Mouse (Mus musculus) lung, postnatal 36 days (tissue): ENCODE measurements around the gene Olfr1015.

Source experiments
- DNase-seq: peaks from one replicate; pipeline ENCODE4 v3.0.0; 2022; ENCODE audit warnings: mixed read lengths

Gene Olfr1015

GRCm38 (mm10) chr2:85781717-85782116 lies at the start of gene Olfr1015:
Gene Olfr1015 (plus strand): TSS chr2:85782017.
- no peak for DNase-seq

GRCm38 (mm10) chr2:85753822-85754221 lies 28.0 kb upstream of the Olfr1015 start:
- DNase-seq, result no peak

GRCm38 (mm10) chr2:85762666-85763065 lies 19.2 kb upstream of the Olfr1015 start, which contains the start of gene Olfr1012:
Gene Olfr1012 (minus strand): TSS chr2:85762766.
- no peak for DNase-seq

- DNase-seq, result no peak
These were observed 15.0 kb upstream of the Olfr1015 start, which contains the start of gene Olfr1013 for GRCm38 (mm10) chr2:85766798-85767197. Gene Olfr1013 (plus strand): TSS chr2:85767098.

- no peak for DNase-seq
These were observed 9.4 kb upstream of the Olfr1015 start, which contains the start of gene Olfr1014 for GRCm38 (mm10) chr2:85772413-85772812. Gene Olfr1014 (plus strand): TSS chr2:85772713.

GRCm38 (mm10) chr2:85792331-85792730 lies 10.5 kb downstream of the Olfr1015 start:
- no peak for DNase-seq

GRCm38 (mm10) chr2:85802444-85802843 lies 20.6 kb downstream of the Olfr1015 start, which contains the start of gene Olfr1016:
Gene Olfr1016 (minus strand): TSS chr2:85802544.
- DNase-seq, result no peak

- DNase-seq, result no peak
These were observed 22.7 kb downstream of the Olfr1015 start for GRCm38 (mm10) chr2:85804501-85804900.

GRCm38 (mm10) chr2:85818179-85818578 lies 36.4 kb downstream of the Olfr1015 start, which contains the start of gene Olfr1018:
Gene Olfr1018 (plus strand): TSS chr2:85818479.
- no peak for DNase-seq
